24 mouse cellular contexts compared by ENCODE assay signal in the genomic region with DNA sequence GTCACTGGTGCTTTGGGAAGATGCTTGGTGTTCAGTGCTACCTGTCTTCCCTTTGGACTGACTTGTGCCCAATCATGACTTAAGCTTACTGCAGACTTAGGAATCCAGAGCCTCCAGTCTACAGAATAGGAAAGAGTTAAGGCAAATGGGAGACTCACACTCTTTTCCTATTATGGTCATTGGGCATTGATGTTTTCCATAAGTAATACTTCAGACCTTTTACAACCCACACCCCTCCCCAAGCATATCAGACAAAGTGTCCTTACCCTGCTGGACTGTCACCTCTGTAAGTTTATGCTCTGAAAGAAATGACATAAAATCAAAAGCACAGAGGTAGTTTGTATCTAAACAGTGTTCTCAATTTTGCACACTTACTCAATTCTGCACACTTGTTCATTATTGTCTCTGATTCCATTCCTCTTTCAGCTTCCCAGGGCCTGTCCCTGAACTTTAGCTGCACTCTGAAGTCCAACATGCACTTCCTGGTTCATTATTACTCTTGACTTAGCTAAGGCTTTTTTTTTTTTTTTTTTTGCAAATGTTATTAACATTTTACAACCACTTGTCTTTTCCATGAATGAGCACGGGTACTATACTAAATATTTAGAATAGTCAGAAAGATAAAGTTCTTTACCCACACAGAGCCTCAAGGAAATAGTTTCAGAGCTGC.
"Had no signal": no experiment of that assay in that cellular context is flagged by ENCODE, and none has a peak within 500 bp of the region (broad histone marks: within the 10 kb centered on the region; RNA-seq: fewer than 3 reads in every experiment).

No protein-coding gene starts in this region.

- H3K4me2 ChIP-seq: limb, embryonic 13.5 days; liver, embryonic 12.5 days; liver, embryonic 15.5 days; lung, embryonic 15.5 days; midbrain, embryonic 13.5 days; neural tube, embryonic 13.5 days; stomach, embryonic 15.5 days had no signal

- H3K9ac ChIP-seq: limb, embryonic 13.5 days; liver, embryonic 12.5 days; liver, embryonic 15.5 days; lung, embryonic 15.5 days; midbrain, embryonic 13.5 days; neural tube, embryonic 13.5 days; stomach, embryonic 15.5 days had no signal

- H3K27ac ChIP-seq: kidney, postnatal 0 days; layer of hippocampus, adult 2 months; limb, embryonic 10.5 days; limb, embryonic 13.5 days; liver, embryonic 12.5 days; liver, embryonic 15.5 days; lung, embryonic 15.5 days; midbrain, embryonic 10.5 days; midbrain, embryonic 13.5 days; neural tube, embryonic 13.5 days; stomach, embryonic 15.5 days had no signal

- H3K27me3 ChIP-seq: limb, embryonic 13.5 days; liver, embryonic 12.5 days; liver, embryonic 15.5 days; lung, embryonic 15.5 days; megakaryocyte, embryonic 14.5 days; midbrain, embryonic 13.5 days; neural tube, embryonic 13.5 days; stomach, embryonic 15.5 days had no signal

- H3K36me3 ChIP-seq: limb, embryonic 10.5 days; limb, embryonic 13.5 days; liver, embryonic 12.5 days; liver, embryonic 15.5 days; lung, embryonic 15.5 days; midbrain, embryonic 10.5 days; midbrain, embryonic 13.5 days; neural tube, embryonic 13.5 days; stomach, embryonic 15.5 days had no signal

- DNase-seq: kidney, postnatal 25 days; layer of hippocampus, adult 9-11 months; liver; lung, adult 18-20 months; lung, postnatal 10 days; lung, postnatal 36 days; retina, postnatal 1 day; right cerebral cortex, postnatal 25 days; spleen, adult 18-20 months; thymus, adult 18-20 months had no signal

- H3K4me3 ChIP-seq: layer of hippocampus, adult 2 months; limb, embryonic 10.5 days; limb, embryonic 13.5 days; liver, embryonic 12.5 days; liver, embryonic 15.5 days; lung, embryonic 15.5 days; megakaryocyte, embryonic 14.5 days; midbrain, embryonic 10.5 days; midbrain, embryonic 13.5 days; myocyte; neural tube, embryonic 13.5 days; stomach, embryonic 15.5 days had no signal

- H3K9me3 ChIP-seq: limb, embryonic 10.5 days; limb, embryonic 13.5 days; liver, embryonic 12.5 days; liver, embryonic 15.5 days; lung, embryonic 15.5 days; megakaryocyte, embryonic 14.5 days; midbrain, embryonic 10.5 days; midbrain, embryonic 13.5 days; neural tube, embryonic 13.5 days; stomach, embryonic 15.5 days had no signal

- H3K4me1 ChIP-seq: limb, embryonic 10.5 days; limb, embryonic 13.5 days; liver, embryonic 12.5 days; liver, embryonic 15.5 days; lung, embryonic 15.5 days; midbrain, embryonic 10.5 days; midbrain, embryonic 13.5 days; neural tube, embryonic 13.5 days; stomach, embryonic 15.5 days had no signal

- ATAC-seq: liver, embryonic 12.5 days; midbrain, embryonic 13.5 days; midbrain, embryonic 16.5 days had no signal
